Mouse (Mus musculus) stomach, postnatal 0 days (tissue): ENCODE data around the gene Nptx1. TPM values are rescaled to one million over a fixed set of nuclear protein-coding genes. Genes with fewer than 3 reads are reported as not detected.

Experiments
- ATAC-seq: fragments of 200-750 bp; cut with Nextera tagmentation; 2 replicates; pipeline ENCODE4 v1.8.0; 2017; ENCODE audit not compliant: low FRiP score, low TSS enrichment
- DNase-seq: peaks from one replicate; pipeline ENCODE4 v3.0.0-alpha.2; 2016; ENCODE audit warnings: low spot score
- H3K27ac ChIP-seq: fragments of 300-500 bp; sonication (generic); replicated peaks from 2 replicates; pipeline ENCODE4 v1.5.1; 2014; ENCODE audit warnings: mild to moderate bottlenecking, control low read depth
- H3K27me3 ChIP-seq: fragments of 300-500 bp; sonication (generic); 2 replicates; pipeline ENCODE4 v1.6.1; 2014; ENCODE audit warnings: low read length; ENCODE audit not compliant: control insufficient read depth, insufficient read depth
- H3K36me3 ChIP-seq: fragments of 300-500 bp; sonication (generic); 2 replicates; pipeline ENCODE4 v1.6.1; 2014; ENCODE audit warnings: low read length, mixed read lengths; ENCODE audit not compliant: control insufficient read depth, insufficient read depth
- H3K4me1 ChIP-seq: fragments of 300-500 bp; sonication (generic); replicated peaks from 2 replicates; pipeline ENCODE4 v1.6.1; 2014; ENCODE audit warnings: antibody characterized with exemption; ENCODE audit not compliant: control insufficient read depth, insufficient read depth
- H3K4me2 ChIP-seq: fragments of 300-500 bp; sonication (generic); replicated peaks from 2 replicates; pipeline ENCODE4 v1.6.1; 2014; ENCODE audit warnings: low read depth, mild to moderate bottlenecking, control low read depth, moderate library complexity
- H3K4me3 ChIP-seq: fragments of 300-500 bp; sonication (generic); 2 replicates; pipeline ENCODE4 v1.5.1; 2014; ENCODE audit warnings: low read depth, low read length, control low read depth
- H3K9ac ChIP-seq: fragments of 300-500 bp; sonication (generic); 2 replicates; pipeline ENCODE4 v1.6.1; 2014; ENCODE audit warnings: mild to moderate bottlenecking, low read length, control low read depth, mixed read lengths
- H3K9me3 ChIP-seq: fragments of 300-500 bp; sonication (generic); 2 replicates; pipeline ENCODE4 v1.6.1; 2016; ENCODE audit warnings: low read length; ENCODE audit not compliant: control insufficient read depth
- CTCF ChIP-seq: IDR thresholded peaks from 2 replicates; pipeline ENCODE4 v1.5.1; 2016; ENCODE audit warnings: antibody characterized with exemption, low read depth, mild to moderate bottlenecking, moderate library complexity
- EP300 ChIP-seq: optimal IDR thresholded peaks from 2 replicates; pipeline ENCODE3; 2016; ENCODE audit warnings: antibody characterized with exemption
- WGBS: fragments of 180-500 bp; shearing (Covaris S2); extraction: QIAGEN DNeasy Blood & Tissue Kit; methylation state at CpG from one replicate; pipeline ENCODE4 v1.1.7; 2014; 5-methylcytosine and 5-hydroxymethylcytosine counted together
- polyA plus RNA-seq: library from polyadenylated mRNA; unstranded; fragments of >200 nt; fragmentation: Nextera tagmentation; extraction: Ambion mirVana; gene quantifications from 2 replicates; pipeline ENCODE4 v1.2.1, GENCODE M21; 2015

Gene Nptx1
- polyA plus RNA-seq, 1 experiment from 2014 or later = 0.13 TPM

GRCm38 (mm10) chr11:119497451-119497850 is 50.1 kb downstream of the Nptx1 start:
- H3K9me3 ChIP-seq = no peaks in the 10 kb centered on the region
- no peak for DNase-seq
- H3K4me1 ChIP-seq = no peaks in the 10 kb centered on the region
- 68% methylated on average over 4 of the region's 4 CpGs for WGBS
- H3K4me2 ChIP-seq = no peak overlapping the region
- H3K4me3 ChIP-seq = no peak overlapping the region
- no peaks in the 10 kb centered on the region for H3K27me3 ChIP-seq
- no peak overlapping the region for H3K27ac ChIP-seq
- no peak overlapping the region for H3K9ac ChIP-seq
- no peak for ATAC-seq
- 0 out of 2 replicates have a peak, but pooled peaks cover 9% of the 10 kb centered on the region for H3K36me3 ChIP-seq
- TF ChIP-seq CTCF (no peak), EP300 (no peak)

GRCm38 (mm10) chr11:119496147-119496546 is 51.4 kb downstream of the Nptx1 start:
- Histone ChIP-seq H3K27me3 (no peaks in the 10 kb centered on the region), H3K4me2 (no peak overlapping the region), H3K9ac (no peak overlapping the region), H3K9me3 (no peaks in the 10 kb centered on the region), H3K27ac (no peak overlapping the region), H3K36me3 (0 out of 2 replicates have a peak, but pooled peaks cover 5% of the 10 kb centered on the region), H3K4me1 (no peaks in the 10 kb centered on the region), H3K4me3 (no peak overlapping the region)
- TF ChIP-seq CTCF (no peak), EP300 (no peak)
- 77% methylated on average over 5 of the region's 5 CpGs for WGBS
- no peak for DNase-seq
- ATAC-seq = no peak

- DNase-seq (peak; percentile 16), ATAC-seq (no peak)
- Histone ChIP-seq H3K9me3 (no peaks in the 10 kb centered on the region), H3K4me1 (no peaks in the 10 kb centered on the region), H3K36me3 (no peaks in the 10 kb centered on the region), H3K27me3 (no peaks in the 10 kb centered on the region), H3K27ac (no peak overlapping the region), H3K4me2 (no peak overlapping the region), H3K9ac (no peak overlapping the region), H3K4me3 (no peak overlapping the region)
- TF ChIP-seq CTCF (no peak), EP300 (no peak)
- WGBS = 60% methylated on average over 4 of the region's 4 CpGs
Measured at GRCm38 (mm10) chr11:119493516-119493915, 54.0 kb downstream of the Nptx1 start.

GRCm38 (mm10) chr11:119492830-119493229 is 54.7 kb downstream of the Nptx1 start:
- no peak overlapping the region for H3K9ac ChIP-seq
- TF ChIP-seq CTCF (no peak), EP300 (no peak)
- H3K4me2 ChIP-seq = peak overlapping the region; percentile 87; the same call in 1 of the 2 replicates
- H3K27me3 ChIP-seq = no peaks in the 10 kb centered on the region
- ATAC-seq = no peak
- H3K4me3 ChIP-seq = no peak overlapping the region
- DNase-seq = no peak
- H3K9me3 ChIP-seq = no peaks in the 10 kb centered on the region
- WGBS = 96% methylated on average over 6 of the region's 6 CpGs
- no peak overlapping the region for H3K27ac ChIP-seq
- H3K4me1 ChIP-seq = no peaks in the 10 kb centered on the region
- H3K36me3 ChIP-seq = no peaks in the 10 kb centered on the region

GRCm38 (mm10) chr11:119491690-119492087 is 55.9 kb downstream of the Nptx1 start:
- DNase-seq (no peak), ATAC-seq (peak; percentile 6; the same call in 1 of the 2 replicates)
- H3K36me3 ChIP-seq = no peaks in the 10 kb centered on the region
- peak overlapping the region; percentile 90 for H3K27ac ChIP-seq
- 3% methylated on average over 27 of the region's 27 CpGs for WGBS
- no peaks in the 10 kb centered on the region for H3K27me3 ChIP-seq
- peak overlapping the region; percentile 87 for H3K4me2 ChIP-seq
- H3K4me1 ChIP-seq = no peaks in the 10 kb centered on the region
- TF ChIP-seq CTCF = no peak
- no peak for TF ChIP-seq EP300
- no peaks in the 10 kb centered on the region for H3K9me3 ChIP-seq
- peak overlapping the region; percentile 84 for H3K4me3 ChIP-seq
- peak overlapping the region; percentile 88 for H3K9ac ChIP-seq

GRCm38 (mm10) chr11:119490861-119491689 is 56.5 kb downstream of the Nptx1 start, which contains the start of gene Endov:
Gene Endov, plus strand, starts transcription at chr11:119491347.
- peak; percentile 98 for DNase-seq
- peak within 1 kb of the TSS; percentile 87 for H3K4me2 ChIP-seq
- no peaks in the 10 kb centered on the region for H3K4me1 ChIP-seq
- under 1% methylated on average over 66 of the region's 66 CpGs for WGBS
- no peaks in the 10 kb centered on the region for H3K27me3 ChIP-seq
- peak within 1 kb of the TSS; percentile 90 for H3K27ac ChIP-seq
- peak; percentile 74 for TF ChIP-seq EP300
- peak; percentile 98 for TF ChIP-seq CTCF
- peak; percentile 92 for ATAC-seq
- 0 out of 2 replicates have a peak, but pooled peaks cover 4% of the 10 kb centered on the region for H3K36me3 ChIP-seq
- H3K9me3 ChIP-seq = no peaks in the 10 kb centered on the region
- peak within 1 kb of the TSS; percentile 88 for H3K9ac ChIP-seq
- peak within 1 kb of the TSS; percentile 84 for H3K4me3 ChIP-seq

Other genes with a start within 250 kb of the Nptx1 start
- 183 and 197 TPM in 2 replicates for gene Eif4a3, start 247.7 kb downstream of the Nptx1 start, polyA plus RNA-seq
- gene Card14, start 240.0 kb downstream of the Nptx1 start, polyA plus RNA-seq = 1.8 and 1.9 TPM in 2 replicates
- 6.7 and 7.7 TPM in 2 replicates for gene Sgsh, start 192.2 kb downstream of the Nptx1 start, polyA plus RNA-seq
- gene Slc26a11, start 192.2 kb downstream of the Nptx1 start, polyA plus RNA-seq = 3.6 and 4.7 TPM in 2 replicates
- 4.4 and 5.5 TPM in 2 replicates for gene Rnf213, start 154.7 kb downstream of the Nptx1 start, polyA plus RNA-seq
- 9.2 and 12.8 TPM in 2 replicates for gene Endov, start 56.4 kb downstream of the Nptx1 start, polyA plus RNA-seq
- gene Rptor, start 55.2 kb upstream of the Nptx1 start, polyA plus RNA-seq = 3.7 and 3.9 TPM in 2 replicates